Mouse (Mus musculus) E14TG2a.4 (cell line): Measurements from ENCODE around the gene Zfp472.

Experiments used
- CTCF ChIP-seq: conservative IDR thresholded peaks from 2 replicates; pipeline ENCODE4 v1.5.1; 2014; ENCODE audit warnings: low read length
- NANOG ChIP-seq: IDR thresholded peaks from 2 replicates; pipeline ENCODE4 v1.6.1; 2014; ENCODE audit warnings: borderline replicate concordance, low read length, mixed read lengths
- POU5F1 ChIP-seq: IDR thresholded peaks from 2 replicates; pipeline ENCODE4 v1.6.1; 2014; ENCODE audit warnings: low read length, borderline replicate concordance

GRCm38 (mm10) chr17:32943661-32944060 is 22.0 kb upstream of the Zfp472 start:
- no peak for TF ChIP-seq CTCF
- TF ChIP-seq NANOG, result no peak
- no peak for TF ChIP-seq POU5F1
